Mouse (Mus musculus) megakaryocyte, adult 5-6 weeks (primary cell): ENCODE data around the gene Olfr859. TPM values are rescaled to one million over a fixed set of nuclear protein-coding genes. Genes with fewer than 3 reads are reported as not detected.
"Not testable (repeated sequence)": the region's sequence is repeated elsewhere in the genome, so short reads cannot be mapped to it uniquely, and the experiment has no call there.

Source experiments
- ATAC-seq: 2 replicates; pipeline ENCODE4 v1.8.0; 2016; ENCODE audit warnings: mild to moderate bottlenecking, inconsistent platforms; ENCODE audit not compliant: poor library complexity, severe bottlenecking
- total RNA-seq, 2 experiments: library from RNA; stranded (forward) in 1 of 2; stranded (reverse) in 1 of 2; fragments of 153-499, 151-499 nt in 1 of 2; fragments of 221-1000, 200-1000 nt in 1 of 2; gene quantifications; 2 replicates each; pipeline versions ENCODE4 v1.2.3 to v1.2.4; 2015 to 2017

Olfr859 gene
- total RNA-seq (2015) = not detected in 2 replicates
- total RNA-seq (2017) = not detected in 2 replicates

DNA sequence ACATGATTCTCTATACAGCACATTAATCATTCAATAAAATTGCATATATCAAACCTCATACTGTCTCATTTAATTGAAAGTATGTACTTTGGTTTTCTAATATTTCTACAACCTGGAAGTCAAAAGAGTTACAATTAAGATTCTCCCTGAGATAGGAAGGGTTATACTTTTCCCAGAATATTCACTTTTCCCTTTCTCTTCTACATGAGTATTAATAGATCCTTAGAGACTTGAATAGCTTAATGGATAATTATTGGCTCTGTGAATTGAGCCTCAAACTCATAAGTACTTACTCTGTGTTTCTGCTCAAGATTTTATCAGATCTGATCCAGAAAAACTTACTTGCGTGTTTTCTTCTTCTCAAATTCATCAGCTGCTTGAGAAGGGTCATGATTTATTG, at the start of gene Olfr859:
Gene Olfr859 (plus strand): TSS at position 301 of the 400 bp plus-strand sequence.
- ATAC-seq = not testable (repeated sequence)

- no peak for ATAC-seq
Observed at GRCm38 (mm10) chr9:19769136-19769535, 35.6 kb upstream of the Olfr859 start.

GRCm38 (mm10) chr9:19769701-19770100, 35.0 kb upstream of the Olfr859 start:
- no peak for ATAC-seq

GRCm38 (mm10) chr9:19779983-19780382, 24.7 kb upstream of the Olfr859 start, which contains the start of gene Olfr58:
Gene Olfr58 (plus strand): TSS chr9:19780283.
- ATAC-seq = no peak

DNA sequence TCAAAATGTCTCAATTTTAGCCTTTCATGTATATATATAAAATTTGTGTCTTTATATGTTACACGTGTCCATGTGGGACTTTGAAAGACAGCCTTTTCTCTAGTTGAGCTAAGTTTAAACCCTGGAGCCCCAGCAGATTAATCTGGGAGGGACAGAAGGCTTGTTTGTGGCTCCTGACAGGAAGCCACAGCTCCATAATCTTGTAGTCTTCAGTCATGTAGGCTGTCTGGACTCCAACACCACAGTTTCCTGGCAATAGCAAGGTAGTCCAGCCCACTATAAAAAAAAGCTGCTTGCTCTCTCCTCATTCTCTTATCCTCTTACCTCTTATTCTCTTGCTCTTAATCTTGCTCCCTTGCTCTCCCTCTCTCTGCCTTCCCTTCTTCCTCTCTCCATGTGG, 1.7 kb upstream of the Olfr859 start:
- no peak for ATAC-seq

DNA sequence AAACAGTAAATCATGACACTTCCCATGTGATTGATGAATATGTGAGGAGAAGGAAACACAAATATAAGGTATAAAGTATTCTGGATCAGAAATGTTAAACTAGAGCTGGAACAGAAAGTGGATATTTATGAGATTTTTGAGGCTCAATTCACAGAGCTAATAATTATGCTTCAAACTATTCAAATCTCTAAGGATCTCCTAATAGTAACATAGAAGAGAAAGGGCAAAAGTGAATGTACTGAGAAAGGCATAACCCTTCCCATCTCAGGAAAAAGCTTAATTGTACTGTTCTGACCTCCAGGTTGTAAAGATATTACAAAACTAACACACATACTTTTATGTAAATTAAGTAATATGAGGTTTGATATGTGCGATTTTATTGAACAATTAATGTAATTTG, 44.9 kb downstream of the Olfr859 start, which contains the start of gene Olfr860:
Gene Olfr860 (minus strand): TSS at position 101 of the 400 bp plus-strand sequence.
- no peak for ATAC-seq

Other genes with a start within 250 kb of the Olfr859 start
- not detected in 2 replicates for gene Olfr854, start 237.5 kb upstream of the Olfr859 start, total RNA-seq (2015)
- gene Olfr854, start 237.5 kb upstream of the Olfr859 start, total RNA-seq (2017) = not detected in 2 replicates
- not detected in 2 replicates for gene Olfr855, start 222.3 kb upstream of the Olfr859 start, total RNA-seq (2015)
- 0.11 TPM in 1 of 2 replicates, not detected in the other for gene Olfr855, start 222.3 kb upstream of the Olfr859 start, total RNA-seq (2017)
- 8.8 and 9.2 TPM in 2 replicates for gene Zfp317, start 182.8 kb upstream of the Olfr859 start, total RNA-seq (2015)
- 14.0 and 14.8 TPM in 2 replicates for gene Zfp317, start 182.8 kb upstream of the Olfr859 start, total RNA-seq (2017)
- gene Olfr857, start 95.5 kb upstream of the Olfr859 start, total RNA-seq (2015) = not detected in 2 replicates
- gene Olfr857, start 95.5 kb upstream of the Olfr859 start, total RNA-seq (2017) = not detected in 2 replicates
- gene Olfr58, start 24.6 kb upstream of the Olfr859 start, total RNA-seq (2015) = not detected in 2 replicates
- gene Olfr58, start 24.6 kb upstream of the Olfr859 start, total RNA-seq (2017) = not detected in 2 replicates
- not detected in 2 replicates for gene Olfr860, start 44.8 kb downstream of the Olfr859 start, total RNA-seq (2015)
- not detected in 2 replicates for gene Olfr860, start 44.8 kb downstream of the Olfr859 start, total RNA-seq (2017)
- gene Olfr862, start 83.1 kb downstream of the Olfr859 start, total RNA-seq (2015) = not detected in 2 replicates
- gene Olfr862, start 83.1 kb downstream of the Olfr859 start, total RNA-seq (2017) = not detected in 2 replicates
- gene Olfr77, start 112.0 kb downstream of the Olfr859 start, total RNA-seq (2015) = not detected in 2 replicates
- 0.11 and 0.12 TPM in 2 replicates for gene Olfr77, start 112.0 kb downstream of the Olfr859 start, total RNA-seq (2017)
- gene Olfr866, start 223.1 kb downstream of the Olfr859 start, total RNA-seq (2015) = not detected in 2 replicates
- gene Olfr866, start 223.1 kb downstream of the Olfr859 start, total RNA-seq (2017) = not detected in 2 replicates